Mouse (Mus musculus): ENCODE results near the gene Ncam2. TPM values are rescaled to one million over a fixed set of nuclear protein-coding genes. Genes with fewer than 3 reads are reported as not detected.
"Not testable (repeated sequence)": the region's sequence is repeated elsewhere in the genome, so short reads cannot be mapped to it uniquely, and the experiment has no call there.

The Ncam2 gene
- polyA plus RNA-seq, 1 experiment = 0.02 TPM

GRCm38 (mm10) chr16:81450851-81451250 is 250.4 kb downstream of the Ncam2 start:
- no peak for TF ChIP-seq POLR2AphosphoS2 (IDR thresholded peaks at IDR 0.05; ENCODE audit: insufficient read length, low read depth)
- TF ChIP-seq USF1 (IDR thresholded peaks at IDR 0.05; ENCODE audit: low read depth) = no peak
- TF ChIP-seq TCF12 (IDR thresholded peaks at IDR 0.05; ENCODE audit: insufficient read depth, poor library complexity, severe bottlenecking) = no peak
- no peak for TF ChIP-seq POLR2A (IDR thresholded peaks at IDR 0.05; ENCODE audit: insufficient read length, low read depth)
- TF ChIP-seq MAX (IDR thresholded peaks at IDR 0.05; ENCODE audit: low read depth) = no peak
- no peak for TF ChIP-seq MYOD1 (IDR thresholded peaks at IDR 0.05; ENCODE audit: control insufficient read depth in 1 of 3, insufficient read length in 2 of 3, low read depth in 2 of 3)
- no peak for TF ChIP-seq TCF3 (IDR thresholded peaks at IDR 0.05; ENCODE audit: insufficient read length, low read depth)
- TF ChIP-seq REST (IDR thresholded peaks at IDR 0.05; ENCODE audit: insufficient read depth, insufficient read length) = no peak
- no peak for TF ChIP-seq E2F4 (IDR thresholded peaks at IDR 0.05; ENCODE audit: insufficient read depth)
- no peak for TF ChIP-seq MYOG (IDR thresholded peaks at IDR 0.05; ENCODE audit: control insufficient read depth in 1 of 3, insufficient read depth in 1 of 3, insufficient read length in 2 of 3, low read depth in 2 of 3)
- TF ChIP-seq SRF (IDR thresholded peaks at IDR 0.05; ENCODE audit: control insufficient read depth, insufficient read length, low read depth) = no peak
- no peak for TF ChIP-seq CEBPB (IDR thresholded peaks at IDR 0.05; ENCODE audit: insufficient read depth, poor library complexity, severe bottlenecking)
- H3K4me2 ChIP-seq (ENCODE audit: low read depth) = no peak overlapping the region
- no peak overlapping the region for H3K4me3 ChIP-seq
- H3K36me3 ChIP-seq (ENCODE audit: control insufficient read depth, insufficient read depth) = no peaks in the 10 kb centered on the region
- H3K27me3 ChIP-seq (ENCODE audit: control insufficient read depth, insufficient read depth, insufficient read length) = no peaks in the 10 kb centered on the region
- no peaks in the 10 kb centered on the region for H3K79me2 ChIP-seq (ENCODE audit: control insufficient read depth, insufficient read depth)
- H3ac ChIP-seq (ENCODE audit: control insufficient read depth, insufficient read length) = no peak overlapping the region

- H3K36me3 ChIP-seq (ENCODE audit: control insufficient read depth, insufficient read depth) = no peaks in the 10 kb centered on the region
- TF ChIP-seq REST (IDR thresholded peaks at IDR 0.05; ENCODE audit: insufficient read depth, insufficient read length) (no peak), SRF (IDR thresholded peaks at IDR 0.05; ENCODE audit: control insufficient read depth, insufficient read length, low read depth) (no peak), TCF12 (IDR thresholded peaks at IDR 0.05; ENCODE audit: insufficient read depth, poor library complexity, severe bottlenecking) (no peak), POLR2AphosphoS2 (IDR thresholded peaks at IDR 0.05; ENCODE audit: insufficient read length, low read depth) (no peak)
- H3K4me2 ChIP-seq (ENCODE audit: low read depth) = no peak overlapping the region
- H3K79me2 ChIP-seq (ENCODE audit: control insufficient read depth, insufficient read depth) = no peaks in the 10 kb centered on the region
- no peaks in the 10 kb centered on the region for H3K27me3 ChIP-seq (ENCODE audit: control insufficient read depth, insufficient read depth, insufficient read length)
- H3ac ChIP-seq (ENCODE audit: control insufficient read depth, insufficient read length) = no peak overlapping the region
- H3K4me3 ChIP-seq = no peak overlapping the region
Measured at GRCm38 (mm10) chr16:81452988-81453387, 252.5 kb downstream of the Ncam2 start.

GRCm38 (mm10) chr16:81454472-81454871 is 254.0 kb downstream of the Ncam2 start:
- Histone ChIP-seq H3K4me2 (ENCODE audit: low read depth) (no peak overlapping the region), H3K4me3 (no peak overlapping the region), H3ac (ENCODE audit: control insufficient read depth, insufficient read length) (no peak overlapping the region), H3K79me2 (ENCODE audit: control insufficient read depth, insufficient read depth) (no peaks in the 10 kb centered on the region), H3K36me3 (ENCODE audit: control insufficient read depth, insufficient read depth) (no peaks in the 10 kb centered on the region), H3K27me3 (ENCODE audit: control insufficient read depth, insufficient read depth, insufficient read length) (no peaks in the 10 kb centered on the region)
- TF ChIP-seq REST (IDR thresholded peaks at IDR 0.05; ENCODE audit: insufficient read depth, insufficient read length) (no peak), TCF3 (IDR thresholded peaks at IDR 0.05; ENCODE audit: insufficient read length, low read depth) (no peak), POLR2A (IDR thresholded peaks at IDR 0.05; ENCODE audit: insufficient read length, low read depth) (no peak), MYOD1 (IDR thresholded peaks at IDR 0.05; ENCODE audit: control insufficient read depth in 1 of 3, insufficient read length in 2 of 3, low read depth in 2 of 3) (no peak), SRF (IDR thresholded peaks at IDR 0.05; ENCODE audit: control insufficient read depth, insufficient read length, low read depth) (no peak), MYOG (IDR thresholded peaks at IDR 0.05; ENCODE audit: control insufficient read depth in 1 of 3, insufficient read depth in 1 of 3, insufficient read length in 2 of 3, low read depth in 2 of 3) (no peak), POLR2AphosphoS2 (IDR thresholded peaks at IDR 0.05; ENCODE audit: insufficient read length, low read depth) (no peak), MAX (IDR thresholded peaks at IDR 0.05; ENCODE audit: low read depth) (no peak), TCF12 (IDR thresholded peaks at IDR 0.05; ENCODE audit: insufficient read depth, poor library complexity, severe bottlenecking) (no peak), USF1 (IDR thresholded peaks at IDR 0.05; ENCODE audit: low read depth) (no peak), CEBPB (IDR thresholded peaks at IDR 0.05; ENCODE audit: insufficient read depth, poor library complexity, severe bottlenecking) (no peak), E2F4 (IDR thresholded peaks at IDR 0.05; ENCODE audit: insufficient read depth) (no peak)

- H3K4me2 ChIP-seq (ENCODE audit: low read depth); H3K4me3 ChIP-seq; H3K36me3 ChIP-seq (ENCODE audit: control insufficient read depth, insufficient read depth); H3K27me3 ChIP-seq (ENCODE audit: control insufficient read depth, insufficient read depth, insufficient read length); H3K79me2 ChIP-seq (ENCODE audit: control insufficient read depth, insufficient read depth); H3ac ChIP-seq (ENCODE audit: control insufficient read depth, insufficient read length): not testable (repeated sequence)
Measured at GRCm38 (mm10) chr16:81462731-81463130, 262.2 kb downstream of the Ncam2 start.

- H3ac ChIP-seq (ENCODE audit: control insufficient read depth, insufficient read length) = no peak overlapping the region
- TF ChIP-seq MAX (IDR thresholded peaks at IDR 0.05; ENCODE audit: low read depth) = no peak
- TF ChIP-seq TCF3 (IDR thresholded peaks at IDR 0.05; ENCODE audit: insufficient read length, low read depth) = no peak
- no peak for TF ChIP-seq USF1 (IDR thresholded peaks at IDR 0.05; ENCODE audit: low read depth)
- TF ChIP-seq TCF12 (IDR thresholded peaks at IDR 0.05; ENCODE audit: insufficient read depth, poor library complexity, severe bottlenecking) = no peak
- no peak for TF ChIP-seq SRF (IDR thresholded peaks at IDR 0.05; ENCODE audit: control insufficient read depth, insufficient read length, low read depth)
- TF ChIP-seq MYOG (IDR thresholded peaks at IDR 0.05; ENCODE audit: control insufficient read depth in 1 of 3, insufficient read depth in 1 of 3, insufficient read length in 2 of 3, low read depth in 2 of 3) = no peak
- TF ChIP-seq POLR2A (IDR thresholded peaks at IDR 0.05; ENCODE audit: insufficient read length, low read depth) = no peak
- TF ChIP-seq REST (IDR thresholded peaks at IDR 0.05; ENCODE audit: insufficient read depth, insufficient read length) = no peak
- no peak for TF ChIP-seq POLR2AphosphoS2 (IDR thresholded peaks at IDR 0.05; ENCODE audit: insufficient read length, low read depth)
- TF ChIP-seq MYOD1 (IDR thresholded peaks at IDR 0.05; ENCODE audit: control insufficient read depth in 1 of 3, insufficient read length in 2 of 3, low read depth in 2 of 3) = no peak
- TF ChIP-seq E2F4 (IDR thresholded peaks at IDR 0.05; ENCODE audit: insufficient read depth) = no peak
- no peak for TF ChIP-seq CEBPB (IDR thresholded peaks at IDR 0.05; ENCODE audit: insufficient read depth, poor library complexity, severe bottlenecking)
- H3K79me2 ChIP-seq (ENCODE audit: control insufficient read depth, insufficient read depth) = no peaks in the 10 kb centered on the region
- no peaks in the 10 kb centered on the region for H3K36me3 ChIP-seq (ENCODE audit: control insufficient read depth, insufficient read depth)
- no peak overlapping the region for H3K4me2 ChIP-seq (ENCODE audit: low read depth)
- H3K4me3 ChIP-seq = no peak overlapping the region
- H3K27me3 ChIP-seq (ENCODE audit: control insufficient read depth, insufficient read depth, insufficient read length) = no peaks in the 10 kb centered on the region
Measured at GRCm38 (mm10) chr16:81472925-81473324, 272.4 kb downstream of the Ncam2 start.
